Mouse (Mus musculus) midbrain, embryonic 14.5 days (tissue): ENCODE results near the gene Por. TPM values are rescaled to one million over a fixed set of nuclear protein-coding genes. Genes with fewer than 3 reads are reported as not detected.

ENCODE experiments used
- ATAC-seq: fragments of 200-750 bp; cut with Nextera tagmentation; 2 replicates; pipeline ENCODE4 v1.8.0; 2017; ENCODE audit warnings: moderate number of reproducible peaks, moderate library complexity; ENCODE audit not compliant: low FRiP score, low TSS enrichment
- DNase-seq: peaks from one replicate; pipeline ENCODE4 v3.0.0-alpha.2; 2015
- H3K27ac ChIP-seq: fragments of 300-500 bp; sonication (generic); replicated peaks from 2 replicates; pipeline ENCODE4 v1.5.1; 2014; ENCODE audit warnings: mild to moderate bottlenecking, low read depth, low read length, moderate library complexity
- H3K27me3 ChIP-seq: fragments of 300-500 bp; sonication (generic); 2 replicates; pipeline ENCODE4 v1.6.1; 2014; ENCODE audit warnings: low read length, control low read depth, mixed read lengths; ENCODE audit not compliant: control insufficient read depth, insufficient read depth
- H3K36me3 ChIP-seq: fragments of 300-500 bp; sonication (generic); 2 replicates; pipeline ENCODE4 v1.6.1; 2014; ENCODE audit warnings: low read length, control low read depth; ENCODE audit not compliant: control insufficient read depth, insufficient read depth
- H3K4me1 ChIP-seq: fragments of 300-500 bp; sonication (generic); 2 replicates; pipeline ENCODE4 v1.6.1; 2014; ENCODE audit warnings: mild to moderate bottlenecking, antibody characterized with exemption, low read length, control low read depth; ENCODE audit not compliant: control insufficient read depth, insufficient read depth
- H3K4me2 ChIP-seq: fragments of 300-500 bp; sonication (generic); 2 replicates; pipeline ENCODE4 v1.6.1; 2014; ENCODE audit warnings: mild to moderate bottlenecking, low read length, moderate library complexity
- H3K4me3 ChIP-seq: fragments of 300-500 bp; sonication (generic); replicated peaks from 2 replicates; pipeline ENCODE4 v1.5.1; 2014; ENCODE audit warnings: low read depth, low read length
- H3K9ac ChIP-seq: fragments of 300-500 bp; sonication (generic); replicated peaks from 2 replicates; pipeline ENCODE4 v1.6.1; 2014; ENCODE audit warnings: mild to moderate bottlenecking, low read length, moderate library complexity
- H3K9me3 ChIP-seq: fragments of 300-500 bp; sonication (generic); 2 replicates; pipeline ENCODE4 v1.6.1; 2016; ENCODE audit warnings: low read length, control low read depth, mixed read lengths; ENCODE audit not compliant: control insufficient read depth
- WGBS: fragments of 180-500 bp; shearing (Covaris S2); extraction: QIAGEN DNeasy Blood & Tissue Kit; methylation state at CpG from one replicate; pipeline ENCODE4 v1.1.7; 2014; 5-methylcytosine and 5-hydroxymethylcytosine counted together
- polyA plus RNA-seq: library from polyadenylated mRNA; unstranded; fragments of >200 nt; fragmentation: Nextera tagmentation; extraction: Ambion mirVana; gene quantifications from 2 replicates; pipeline ENCODE4 v1.2.1, GENCODE M21; 2014

Gene Por
- polyA plus RNA-seq, 1 experiment from 2014 or later = 96.8 TPM

DNA sequence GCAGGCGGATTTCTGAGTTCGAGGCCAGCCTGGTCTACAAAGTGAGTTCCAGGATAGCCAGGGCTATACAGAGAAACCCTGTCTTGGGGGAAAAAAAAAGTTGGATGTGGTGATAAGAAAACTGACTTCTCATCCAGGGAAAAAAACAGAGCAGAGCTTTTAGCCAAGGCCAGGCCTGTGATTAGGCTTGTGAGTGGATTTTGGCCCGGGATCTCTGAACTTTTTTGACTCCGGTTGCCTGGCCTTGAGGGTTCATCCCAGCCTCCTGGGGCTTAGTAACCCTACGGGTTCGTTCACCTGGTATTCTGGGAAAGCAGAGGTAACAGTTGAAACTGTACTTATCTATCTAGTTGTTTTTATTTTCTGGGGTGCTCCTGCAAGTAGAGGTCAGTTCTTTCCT, 8.6 kb downstream of the Por start:
- 94% methylated on average over 6 of the region's 6 CpGs for WGBS

DNA sequence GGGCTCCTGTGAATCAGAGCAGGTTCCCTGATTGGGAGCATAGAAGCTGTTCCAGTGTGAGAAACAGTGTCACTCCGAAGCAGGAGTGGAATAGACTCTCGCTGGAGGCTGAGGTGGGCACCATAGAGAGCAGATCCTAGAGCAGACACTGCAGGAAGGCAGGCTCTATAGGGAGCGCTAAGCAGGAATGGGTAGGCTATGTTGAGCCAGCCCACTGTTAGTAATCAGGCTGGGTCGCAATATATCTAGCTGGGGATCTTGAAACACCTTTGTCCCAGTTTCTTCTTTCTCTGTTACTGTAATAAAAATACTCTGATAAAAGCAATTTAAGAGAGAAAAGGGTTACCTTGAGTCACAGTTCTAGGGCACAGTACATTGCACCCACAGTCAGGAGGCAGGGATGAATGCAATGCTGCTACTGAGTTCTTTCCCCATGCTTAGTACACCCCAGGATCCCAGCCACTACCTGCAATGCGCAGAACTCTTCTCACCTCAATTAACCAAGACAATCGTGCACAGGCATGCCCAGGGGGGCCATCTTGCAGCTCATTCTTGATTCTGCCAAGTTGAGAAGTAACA, 11.2 kb downstream of the Por start:
- WGBS = 87% methylated on average over 6 of the region's 6 CpGs
- H3K27ac ChIP-seq = no peak overlapping the region

More for the DNA sequence above, 8.6 kb downstream of the Por start:
- Histone ChIP-seq H3K36me3 (no peaks in the 10 kb centered on the region), H3K27ac (no peak overlapping the region), H3K4me2 (no peak overlapping the region), H3K9me3 (no peaks in the 10 kb centered on the region), H3K9ac (no peak overlapping the region), H3K4me3 (no peak overlapping the region), H3K4me1 (peaks cover 21% of the 10 kb centered on the region), H3K27me3 (no peaks in the 10 kb centered on the region)
- DNase-seq = no peak
- no peak for ATAC-seq

GRCm38 (mm10) chr5:135682009-135682408, 12.2 kb downstream of the Por start:
- 96% methylated on average over 5 of the region's 5 CpGs for WGBS
- DNase-seq (no peak), ATAC-seq (no peak)
- Histone ChIP-seq H3K4me1 (no peaks in the 10 kb centered on the region), H3K27ac (no peak overlapping the region), H3K4me2 (no peak overlapping the region), H3K4me3 (no peak overlapping the region), H3K27me3 (no peaks in the 10 kb centered on the region), H3K9me3 (no peaks in the 10 kb centered on the region), H3K36me3 (no peaks in the 10 kb centered on the region), H3K9ac (no peak overlapping the region)

More for the DNA sequence above, 11.2 kb downstream of the Por start:
- no peak overlapping the region for H3K9ac ChIP-seq
- no peak for DNase-seq
- H3K36me3 ChIP-seq = no peaks in the 10 kb centered on the region
- no peak for ATAC-seq
- no peaks in the 10 kb centered on the region for H3K9me3 ChIP-seq
- H3K4me2 ChIP-seq = no peak overlapping the region
- no peaks in the 10 kb centered on the region for H3K27me3 ChIP-seq
- H3K4me1 ChIP-seq = no peaks in the 10 kb centered on the region
- no peak overlapping the region for H3K4me3 ChIP-seq

DNA sequence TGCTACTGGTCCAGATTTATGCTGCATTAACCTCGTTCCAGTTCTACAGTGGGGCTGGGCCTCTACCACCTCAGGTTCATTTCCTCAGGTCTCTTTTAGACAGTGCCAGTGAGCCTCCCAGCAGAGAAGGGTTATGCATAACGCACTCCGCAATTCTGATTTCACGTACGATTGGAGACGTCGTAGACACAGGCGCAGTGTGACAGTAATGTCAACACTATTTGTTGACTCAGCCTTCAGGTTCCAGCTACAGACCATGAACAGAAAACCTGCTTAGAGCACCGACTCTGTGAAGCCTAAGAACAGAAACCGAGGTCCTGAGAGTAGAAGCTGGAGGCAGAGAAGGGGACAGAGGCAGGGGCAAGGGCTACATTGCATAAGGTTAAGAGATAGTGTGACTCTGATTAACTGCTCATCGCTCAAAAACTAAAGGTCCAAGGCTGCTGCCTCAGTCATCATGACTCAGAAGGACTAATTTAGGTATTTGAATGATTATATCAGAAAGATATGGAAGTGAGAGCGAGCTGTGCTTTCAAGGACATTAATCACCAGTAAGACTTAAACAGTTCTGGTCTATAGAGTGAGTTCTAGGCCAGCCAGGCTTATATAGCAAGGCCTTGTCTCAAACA, 13.2 kb downstream of the Por start:
- H3K27me3 ChIP-seq = no peaks in the 10 kb centered on the region

GRCm38 (mm10) chr5:135690401-135690800, 20.6 kb downstream of the Por start:
- Histone ChIP-seq H3K4me1 (peaks cover 24% of the 10 kb centered on the region), H3K9me3 (no peaks in the 10 kb centered on the region), H3K27me3 (no peaks in the 10 kb centered on the region), H3K27ac (no peak overlapping the region), H3K9ac (peak overlapping the region; percentile 75; the same call in 1 of the 2 replicates), H3K36me3 (no peaks in the 10 kb centered on the region), H3K4me2 (peak overlapping the region; percentile 92), H3K4me3 (peak overlapping the region; percentile 80)
- DNase-seq (no peak), ATAC-seq (no peak)
- WGBS = 89% methylated on average over 5 of the region's 5 CpGs

More for the DNA sequence above, 13.2 kb downstream of the Por start:
- H3K4me2 ChIP-seq = no peak overlapping the region
- no peak overlapping the region for H3K4me3 ChIP-seq
- 89% methylated on average over 12 of the region's 12 CpGs for WGBS
- no peak overlapping the region for H3K9ac ChIP-seq
- DNase-seq (no peak), ATAC-seq (no peak)
- no peaks in the 10 kb centered on the region for H3K9me3 ChIP-seq
- no peaks in the 10 kb centered on the region for H3K36me3 ChIP-seq
- peaks cover under 1% of the 10 kb centered on the region; the same call in 1 of the 2 replicates for H3K4me1 ChIP-seq
- no peak overlapping the region for H3K27ac ChIP-seq

GRCm38 (mm10) chr5:135691266-135691665, 21.4 kb downstream of the Por start:
- 74% methylated on average over 4 of the region's 4 CpGs for WGBS
- H3K27me3 ChIP-seq = no peaks in the 10 kb centered on the region
- no peak overlapping the region for H3K4me2 ChIP-seq
- H3K9me3 ChIP-seq = no peaks in the 10 kb centered on the region
- H3K27ac ChIP-seq = no peak overlapping the region
- no peak overlapping the region for H3K9ac ChIP-seq
- peaks cover 24% of the 10 kb centered on the region for H3K4me1 ChIP-seq
- DNase-seq (no peak), ATAC-seq (no peak)
- H3K4me3 ChIP-seq = no peak overlapping the region
- H3K36me3 ChIP-seq = no peaks in the 10 kb centered on the region

DNA sequence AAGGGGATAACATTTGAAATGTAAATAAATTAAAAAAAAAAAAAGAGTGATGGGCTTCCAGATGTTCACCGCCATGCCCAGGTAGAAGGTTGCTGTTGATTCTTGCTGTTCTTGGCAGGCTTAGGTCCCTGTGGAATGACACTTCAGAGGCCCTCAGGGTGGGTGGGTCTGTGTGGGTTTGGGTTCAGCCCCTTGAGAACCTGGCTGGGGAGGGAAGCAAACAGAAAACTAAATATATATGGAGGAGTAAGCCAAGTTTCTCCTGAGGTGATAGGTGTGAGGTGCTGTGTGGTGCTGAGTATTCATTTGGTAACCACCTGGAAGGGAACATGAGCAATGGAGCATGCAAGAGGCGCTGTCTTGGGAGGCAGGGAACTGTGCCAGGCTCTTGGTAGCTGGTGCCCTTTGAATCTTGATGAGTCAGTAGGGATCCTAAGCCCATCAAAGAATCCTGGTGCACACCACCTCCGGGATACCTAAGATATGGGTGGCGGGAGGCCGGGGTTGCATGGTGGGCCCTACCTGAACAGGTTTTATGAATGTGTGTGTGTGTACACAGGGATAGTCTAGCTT, 23.5 kb downstream of the Por start:
- DNase-seq (no peak), ATAC-seq (no peak)
- no peak overlapping the region for H3K27ac ChIP-seq
- WGBS = 98% methylated on average over 5 of the region's 5 CpGs
- no peak overlapping the region for H3K4me2 ChIP-seq
- H3K9me3 ChIP-seq = no peaks in the 10 kb centered on the region
- no peak overlapping the region for H3K9ac ChIP-seq
- peaks cover 21% of the 10 kb centered on the region for H3K4me1 ChIP-seq
- H3K27me3 ChIP-seq = no peaks in the 10 kb centered on the region
- H3K36me3 ChIP-seq = no peaks in the 10 kb centered on the region
- H3K4me3 ChIP-seq = no peak overlapping the region

DNA sequence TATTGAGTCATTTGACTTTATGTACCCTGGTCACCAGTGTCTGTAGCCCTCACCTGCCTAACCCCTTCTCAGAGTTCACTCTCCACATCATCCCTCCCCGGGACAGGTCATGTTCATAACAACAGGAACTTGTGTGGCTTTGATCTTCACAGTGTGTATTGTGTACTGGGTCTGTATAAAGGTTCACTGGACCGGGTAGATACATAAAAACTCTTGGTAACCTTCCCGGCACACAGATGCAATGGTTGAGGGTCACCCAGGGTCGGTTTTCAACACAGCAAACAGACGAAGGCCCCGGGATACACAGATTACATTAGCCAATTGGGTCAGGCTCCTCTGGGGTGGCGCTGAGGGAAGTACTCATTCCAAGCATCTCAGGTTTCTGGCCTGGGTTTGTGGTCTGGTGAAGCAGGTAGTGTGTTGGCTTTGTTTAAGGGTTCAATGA, 25.5 kb downstream of the Por start:
- DNase-seq = no peak
- Histone ChIP-seq H3K27ac (no peak overlapping the region), H3K4me3 (no peak overlapping the region), H3K4me1 (peaks cover 13% of the 10 kb centered on the region), H3K9ac (no peak overlapping the region), H3K9me3 (no peaks in the 10 kb centered on the region), H3K27me3 (no peaks in the 10 kb centered on the region), H3K36me3 (peaks cover 6% of the 10 kb centered on the region; the same call in 1 of the 2 replicates), H3K4me2 (no peak overlapping the region)
- WGBS = 75% methylated on average over 7 of the region's 7 CpGs
- ATAC-seq = no peak

DNA sequence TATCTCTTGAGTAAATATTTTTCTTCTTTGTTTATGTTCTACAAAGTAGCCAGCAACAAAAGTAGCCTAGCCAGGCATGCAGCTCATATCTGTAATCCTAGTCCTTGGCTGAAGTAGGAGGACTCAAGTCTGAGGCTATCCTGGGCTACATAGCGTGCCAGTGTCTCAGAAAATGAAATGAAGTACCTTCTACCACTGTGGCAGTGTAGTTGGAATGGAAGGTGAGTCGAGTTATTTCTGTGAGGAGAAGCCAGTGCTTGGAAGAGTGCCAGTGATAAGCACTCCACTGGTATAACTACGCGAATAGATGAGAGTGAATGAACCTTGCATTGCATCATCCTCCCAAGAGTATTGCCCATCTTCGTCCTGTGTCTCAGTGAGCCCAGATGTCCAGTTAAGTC, 27.9 kb downstream of the Por start:
- Histone ChIP-seq H3K4me1 (no peaks in the 10 kb centered on the region), H3K9me3 (no peaks in the 10 kb centered on the region), H3K4me3 (no peak overlapping the region), H3K27ac (no peak overlapping the region), H3K36me3 (peaks cover 21% of the 10 kb centered on the region), H3K4me2 (no peak overlapping the region), H3K27me3 (no peaks in the 10 kb centered on the region), H3K9ac (no peak overlapping the region)
- 95% methylated on average over 5 of the region's 5 CpGs for WGBS
- no peak for ATAC-seq
- no peak for DNase-seq
